Mouse (Mus musculus): ENCODE results near the gene a.
"Not testable (repeated sequence)": the region's sequence is repeated elsewhere in the genome, so short reads cannot be mapped to it uniquely, and the experiment has no call there.

GRCm38 (mm10) chr2:154922134-154922533, 130.9 kb downstream of the a start:
- not testable (repeated sequence) for TF ChIP-seq POLR2A (IDR thresholded peaks at IDR 0.05; ENCODE audit: insufficient read depth, low read length); CTCF (IDR thresholded peaks at IDR 0.05; ENCODE audit: low read depth, low read length); EP300 (IDR thresholded peaks at IDR 0.05; ENCODE audit: insufficient read depth, low read depth, low read length)

All from ES-Bruce4 (cell line).